Mouse (Mus musculus) liver, adult 2 months (tissue): ENCODE results near the gene Vsig10l.
A peak's percentile ranks its signal among the peaks of the same experiment; 100 is the strongest.

Experiments
- CTCF ChIP-seq: fragments of 200-500 bp; IDR thresholded peaks from 2 replicates; pipeline ENCODE4 v1.5.1; 2011; ENCODE audit warnings: low read depth, low read length, control low read depth
- POLR2A ChIP-seq: fragments of 200-500 bp; IDR thresholded peaks from 2 replicates; pipeline ENCODE4 v1.6.1; 2011; ENCODE audit warnings: low read length, control low read depth; ENCODE audit not compliant: insufficient read depth; ENCODE audit errors: extremely low read depth

DNA sequence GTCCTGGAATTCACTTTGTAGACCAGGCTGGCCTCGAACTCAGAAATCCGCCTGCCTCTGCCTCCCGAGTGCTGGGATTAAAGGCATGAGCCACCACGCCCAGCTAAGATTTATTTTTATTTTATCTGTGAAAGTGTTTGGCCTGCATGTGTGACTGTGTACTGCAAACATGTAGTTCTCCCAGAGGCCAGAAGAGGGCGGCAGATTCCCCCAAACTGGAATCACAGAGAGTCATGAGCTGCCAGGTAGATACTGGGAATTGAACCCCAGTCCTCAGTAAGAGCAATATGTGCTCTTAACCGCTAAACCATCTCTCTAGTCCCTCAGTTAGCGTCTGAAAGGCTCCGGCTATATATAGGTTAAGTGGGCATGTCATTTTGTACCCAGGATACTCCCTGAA lies 7.4 kb downstream of the Vsig10l start:
- no peak for TF ChIP-seq POLR2A
- peak; percentile 67; the same call in 1 of the 2 replicates for TF ChIP-seq CTCF
